Mouse (Mus musculus): ENCODE data around the gene Gm10392.
"Not testable (repeated sequence)": the region's sequence is repeated elsewhere in the genome, so short reads cannot be mapped to it uniquely, and the experiment has no call there.

The Gm10392 gene

GRCm38 (mm10) chr11:77519043-77519442 is at the start of gene Gm10392:
Gene Gm10392 (minus strand): TSS chr11:77519198.
- DNase-seq (ENCODE audit: low spot score), result no peak

GRCm38 (mm10) chr11:77545261-77545660 is 26.3 kb upstream of the Gm10392 start:
- DNase-seq (ENCODE audit: low spot score), result no peak

GRCm38 (mm10) chr11:77532202-77532846 is 13.3 kb upstream of the Gm10392 start:
- no peak for DNase-seq (ENCODE audit: low spot score)

- DNase-seq (ENCODE audit: low spot score), result no peak
Measured at GRCm38 (mm10) chr11:77530862-77531261, 11.9 kb upstream of the Gm10392 start.

DNA sequence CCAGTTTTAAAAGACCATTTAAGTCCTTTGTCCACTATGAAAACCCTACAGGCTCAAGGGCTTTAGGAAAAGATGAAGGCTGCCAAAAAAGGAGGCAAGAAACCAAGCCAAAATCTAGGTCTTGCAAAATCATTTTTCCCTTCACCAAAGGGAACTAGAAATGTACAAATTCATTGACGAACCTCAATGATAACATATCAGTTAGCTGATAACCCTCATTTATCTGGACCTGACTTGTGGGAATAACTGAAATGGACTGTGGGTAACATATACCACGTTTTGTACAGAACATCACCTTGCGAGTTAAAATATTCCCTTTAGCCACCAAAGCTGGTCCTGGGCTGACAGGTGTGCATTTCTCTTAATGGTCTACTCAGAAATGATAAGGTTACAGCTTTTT is 10.6 kb upstream of the Gm10392 start:
- DNase-seq (ENCODE audit: low spot score), result no peak

DNA sequence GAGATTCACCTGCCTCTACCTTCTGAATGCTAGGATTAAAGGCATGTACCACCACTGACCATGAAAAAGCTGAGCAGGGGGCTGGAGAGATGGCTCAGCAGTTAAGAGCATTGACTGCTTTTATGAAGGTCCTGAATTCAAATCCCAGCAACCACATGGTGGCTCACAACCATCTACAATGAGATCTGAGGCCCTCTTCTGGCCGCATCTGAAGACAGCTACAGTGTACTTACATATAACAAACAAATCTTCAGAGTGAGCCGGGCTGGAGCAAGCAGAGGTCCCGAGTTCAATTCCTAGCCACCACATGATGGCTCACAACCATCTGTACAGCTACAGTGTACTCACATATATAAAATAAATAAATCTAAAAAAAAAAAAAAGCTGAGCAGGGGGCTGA is 9.4 kb upstream of the Gm10392 start:
- not testable (repeated sequence) for DNase-seq (ENCODE audit: low spot score)

DNA sequence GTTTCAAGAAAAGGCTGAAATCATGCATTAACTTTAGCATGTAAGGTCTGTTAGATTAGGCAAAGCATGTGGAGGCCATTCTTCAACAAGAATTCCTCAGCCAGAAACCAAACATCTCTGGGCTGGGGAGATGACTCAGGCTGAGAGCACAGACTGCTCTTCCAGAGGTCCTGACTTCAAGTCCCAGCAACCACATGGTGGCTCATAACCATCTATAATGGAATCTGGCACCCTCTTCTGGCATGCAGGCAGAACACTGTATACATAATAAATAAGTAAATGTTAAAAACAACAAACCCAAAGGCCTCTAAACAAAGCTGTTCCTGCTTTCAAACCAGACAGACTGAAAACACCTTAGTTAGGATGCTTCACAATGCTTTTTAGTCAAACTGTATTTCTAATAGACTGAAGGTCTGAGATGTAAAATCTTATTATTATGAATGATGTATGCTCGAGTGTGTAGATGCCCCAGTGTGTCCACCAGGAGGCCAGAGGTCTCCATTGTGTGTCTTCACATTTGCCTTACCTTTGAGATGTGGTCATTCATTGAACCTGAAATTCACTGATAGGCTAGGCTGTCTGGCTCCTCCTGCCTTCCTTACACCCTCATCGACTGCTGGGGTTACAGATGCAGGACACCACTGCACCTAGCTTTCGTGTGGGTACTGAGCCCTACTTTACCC is 6.9 kb upstream of the Gm10392 start:
- no peak for DNase-seq (ENCODE audit: low spot score)

GRCm38 (mm10) chr11:77520601-77521529 is 1.9 kb upstream of the Gm10392 start:
- DNase-seq (ENCODE audit: low spot score), result no peak

GRCm38 (mm10) chr11:77518051-77518798 is 773 bp downstream of the Gm10392 start:
- no peak for DNase-seq (ENCODE audit: low spot score)

GRCm38 (mm10) chr11:77516553-77517425 is 2.2 kb downstream of the Gm10392 start:
- DNase-seq (ENCODE audit: low spot score), result no peak

- DNase-seq (ENCODE audit: low spot score), result peak; percentile 31
Measured at GRCm38 (mm10) chr11:77515637-77516552, 3.1 kb downstream of the Gm10392 start, which contains the start of gene Trp53i13. Gene Trp53i13 (minus strand): TSS chr11:77515980.

DNA sequence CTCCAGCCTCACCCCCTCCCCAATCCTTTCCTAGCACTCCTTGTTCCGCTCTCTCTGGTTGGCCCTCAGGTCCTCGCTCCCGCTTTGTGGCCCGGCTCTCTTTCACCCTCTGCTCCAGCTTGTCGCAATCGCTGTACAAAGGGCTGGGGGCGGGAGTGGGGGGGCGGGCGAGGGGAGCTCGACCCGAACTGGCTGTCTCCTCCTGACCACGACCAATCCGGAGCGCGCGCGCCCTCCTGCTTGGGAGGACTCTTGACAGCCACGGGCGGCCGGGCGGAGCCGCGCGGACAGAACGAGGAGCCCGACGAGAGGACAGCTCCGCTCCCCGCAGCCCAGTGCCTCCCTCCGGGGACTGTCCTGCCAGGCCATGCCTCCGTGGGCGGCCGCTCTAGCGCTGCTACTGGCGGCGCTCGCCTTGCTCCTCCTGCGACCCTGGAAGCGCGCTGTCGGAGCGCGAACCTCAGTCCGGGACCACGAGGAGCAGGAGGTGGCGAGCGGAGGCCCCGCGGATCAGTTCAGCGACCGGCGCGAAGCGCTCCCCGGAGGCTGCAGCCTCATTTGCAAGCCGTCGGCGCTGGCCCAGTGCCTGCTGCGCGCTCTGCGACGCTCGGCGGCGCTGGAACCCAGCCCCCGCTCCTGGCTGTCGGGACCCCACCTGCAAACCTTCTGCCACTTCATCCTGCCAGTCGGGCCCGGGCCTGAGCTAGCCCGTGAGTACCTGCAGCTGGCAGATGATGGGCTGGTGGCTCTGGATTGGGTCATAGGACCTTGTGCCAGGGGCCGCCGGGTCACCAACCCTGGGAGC is 4.0 kb downstream of the Gm10392 start, which contains the start of gene Abhd15:
Abhd15 (plus strand) TSS at position 290 of the 805 bp plus-strand sequence.
- DNase-seq (ENCODE audit: low spot score), result peak; percentile 73

DNA sequence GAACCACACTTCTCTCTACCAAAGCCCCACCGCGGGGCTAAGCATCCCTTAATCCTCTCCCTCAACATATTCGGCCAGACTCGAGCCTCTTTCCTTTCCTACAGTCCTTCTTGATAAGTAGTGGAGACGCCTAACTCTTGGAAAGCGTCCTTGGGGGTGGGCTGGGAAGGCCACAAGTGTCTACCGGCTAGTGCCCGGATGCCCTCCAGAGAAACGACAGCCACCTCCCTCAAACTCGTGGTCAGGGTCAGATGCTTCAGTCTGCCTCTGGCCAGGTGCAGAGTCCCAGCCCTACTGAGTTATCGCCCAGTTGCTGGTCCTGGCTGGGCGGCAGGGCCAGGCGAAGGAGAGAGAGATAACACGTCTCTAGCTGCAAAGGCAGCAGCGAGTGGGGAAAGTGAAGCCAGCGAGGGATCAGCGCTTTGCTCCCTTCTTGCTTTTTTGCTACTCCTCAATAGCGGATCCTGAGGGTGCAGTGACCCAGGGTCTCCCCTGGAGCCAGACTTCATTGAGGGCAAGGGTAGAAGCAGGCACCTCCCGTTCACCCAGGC is 4.6 kb downstream of the Gm10392 start:
- peak; percentile 25 for DNase-seq (ENCODE audit: low spot score)

DNA sequence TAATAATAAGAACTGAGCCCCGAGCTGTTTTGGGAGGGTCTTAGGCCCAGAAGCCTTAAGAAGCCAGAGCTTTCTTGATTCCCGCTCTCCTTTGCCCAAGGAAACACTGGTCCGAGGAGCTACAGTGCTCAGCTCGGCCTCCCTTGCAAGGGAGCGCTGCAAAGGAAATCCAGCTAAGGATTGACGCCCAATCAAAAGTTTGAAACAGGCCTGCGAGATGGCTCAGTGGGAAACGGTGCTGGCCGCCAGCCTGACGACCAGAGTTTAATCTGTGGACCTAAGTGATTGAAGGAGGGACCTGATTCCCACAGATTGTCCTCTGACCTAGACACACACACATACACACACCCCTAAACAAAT is 5.2 kb downstream of the Gm10392 start:
- DNase-seq (ENCODE audit: low spot score), result no peak

DNA sequence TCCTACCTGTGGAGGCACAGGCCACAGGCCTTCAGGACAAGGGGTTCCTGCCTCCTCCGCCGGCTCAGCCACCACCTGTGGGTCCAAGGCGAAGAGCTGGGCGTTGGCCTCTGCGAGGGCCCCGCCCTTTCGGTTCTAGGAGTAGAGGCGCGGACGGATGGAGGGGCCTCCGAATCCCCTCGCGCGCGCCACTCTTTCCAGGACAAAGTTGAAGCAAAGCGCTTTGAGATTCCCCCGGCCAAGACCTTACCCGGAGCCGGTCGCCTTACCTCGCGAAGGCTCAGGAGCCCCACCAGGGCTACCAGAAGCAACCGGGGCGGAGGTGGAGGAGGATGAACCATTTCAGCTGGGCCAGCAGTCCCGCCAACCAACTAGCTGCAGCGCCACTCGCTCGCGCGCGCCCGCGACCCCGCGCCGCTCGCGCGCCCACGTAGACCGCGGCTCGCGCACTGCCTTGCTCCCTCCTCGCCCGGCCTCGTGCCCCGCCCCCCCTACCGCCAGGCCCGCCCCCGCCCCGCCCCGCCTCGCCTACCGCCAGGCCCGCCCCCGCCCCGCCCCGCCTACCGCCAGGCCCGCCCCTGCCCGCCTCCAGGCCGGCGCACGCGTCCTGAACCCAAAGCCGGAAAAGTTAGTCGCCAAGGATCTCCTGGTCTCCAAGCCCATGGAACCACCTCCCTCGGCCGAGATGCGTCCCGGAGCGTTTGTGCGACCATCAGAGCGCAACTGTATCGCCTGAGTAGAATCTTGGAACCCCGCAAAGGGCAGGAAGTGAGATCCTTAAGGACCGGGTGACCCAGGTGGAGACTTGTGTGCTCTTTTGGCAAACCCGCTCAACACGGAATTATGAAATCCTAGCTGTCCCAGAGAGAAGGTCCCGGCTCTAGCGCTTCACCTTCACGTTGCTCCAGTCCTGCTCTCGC is 5.8 kb downstream of the Gm10392 start:
- DNase-seq (ENCODE audit: low spot score), result peak; percentile 86

DNA sequence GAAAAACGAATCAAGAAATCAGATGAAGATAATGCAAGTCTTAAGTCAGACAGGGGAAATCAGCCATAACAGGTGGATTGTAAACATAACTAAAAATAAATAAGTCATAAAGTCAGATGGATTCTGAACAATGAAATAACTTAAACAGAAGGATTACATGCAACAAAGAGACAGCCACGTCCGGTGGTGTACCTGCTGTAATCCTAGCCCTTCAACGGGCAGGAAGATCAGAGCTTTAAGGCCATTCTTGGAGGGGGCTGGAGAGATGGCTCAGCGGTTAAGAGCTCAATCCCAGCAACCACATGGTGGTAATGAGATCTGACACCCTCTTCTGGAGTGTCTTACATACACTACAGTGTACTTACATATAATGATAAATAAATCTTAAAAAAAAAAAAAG is 7.7 kb downstream of the Gm10392 start:
- peak; percentile 3 for DNase-seq (ENCODE audit: low spot score)

Data from testis, postnatal 14 days (tissue).